Mouse (Mus musculus): ENCODE results near the gene Zfr2. TPM values are rescaled to one million over a fixed set of nuclear protein-coding genes. Genes with fewer than 3 reads are reported as not detected.

The Zfr2 gene
- total and polyA plus RNA-seq, 3 experiments = 0.81 to 1.4 TPM; not detected in 1

GRCm38 (mm10) chr10:81216260-81216659 is 16.7 kb upstream of the Zfr2 start (continued):
- TF ChIP-seq POLR2AphosphoS5 (IDR thresholded peaks at IDR 0.05; ENCODE audit: borderline replicate concordance, low read depth, low read length) = no peak
- no peak for TF ChIP-seq USF2 (IDR thresholded peaks at IDR 0.05; ENCODE audit: borderline replicate concordance in 1 of 2, insufficient read depth in 1 of 2, low read depth in 1 of 2, low read length in 2 of 2)
- TF ChIP-seq USF1 (IDR thresholded peaks at IDR 0.05; ENCODE audit: low read depth, low read length) = peak; percentile 10; the same call in 1 of the 2 replicates
- TF ChIP-seq RCOR1 (IDR thresholded peaks at IDR 0.05; ENCODE audit: low read depth, low read length) = peak; percentile 43; the same call in 1 of the 2 replicates
- TF ChIP-seq E2F4 (IDR thresholded peaks at IDR 0.05; ENCODE audit: borderline replicate concordance, low read depth, low read length) = no peak
- TF ChIP-seq ETS1 (IDR thresholded peaks at IDR 0.05; ENCODE audit: low read depth, low read length) = 0 out of 2 replicates have a peak, but pooled peaks have one; percentile 19
- TF ChIP-seq MAFK (IDR thresholded peaks at IDR 0.05; ENCODE audit: borderline replicate concordance, low read depth, low read length) = no peak
- TF ChIP-seq MEF2A (IDR thresholded peaks at IDR 0.05; ENCODE audit: extremely low read depth, insufficient replicate concordance, low read depth, low read length, poor library complexity, severe bottlenecking) = no peak
- TF ChIP-seq MXI1 (IDR thresholded peaks at IDR 0.05; ENCODE audit: low read depth, low read length) = no peak; the same call in 1 of the 2 replicates
- TF ChIP-seq GABPA (IDR thresholded peaks at IDR 0.05; ENCODE audit: low read depth, low read length) = no peak
- no peak for TF ChIP-seq CTCF (IDR thresholded peaks at IDR 0.05 in 2 of 3, conservative IDR thresholded peaks at IDR 0.05 in 1 of 3; ENCODE audit: control insufficient read depth in 1 of 3, insufficient read depth in 1 of 3, low read depth in 2 of 3, low read length in 3 of 3, poor library complexity in 1 of 3, severe bottlenecking in 1 of 3)

- Histone ChIP-seq H3K36me3 (ENCODE audit: control insufficient read depth in 1 of 2, insufficient read depth in 2 of 2, low read length in 2 of 2) (peaks cover 0 to 2% of the 10 kb centered on the region in 2 experiments; a peak in 1 of 4 replicates), H3K4me1 (ENCODE audit: control insufficient read depth in 1 of 2, insufficient read depth in 2 of 2, low read length in 2 of 2) (peaks cover 4 to 13% of the 10 kb centered on the region in 2 experiments), H3K27me3 (ENCODE audit: control insufficient read depth in 1 of 2, insufficient read depth in 2 of 2, low read length in 2 of 2) (no peaks in the 10 kb centered on the region), H3K4me3 (ENCODE audit: control insufficient read depth in 1 of 2, insufficient read depth in 1 of 2, low read depth in 2 of 2, low read length in 2 of 2) (peak overlapping the region; percentile 13 to 44; a peak in 2 of 4 replicates), H3K27ac (ENCODE audit: control insufficient read depth, low read depth, low read length) (peak overlapping the region; percentile 48), H3K9me3 (replicated peaks; ENCODE audit: insufficient read depth, low read length) (no peaks in the 10 kb centered on the region), H3K9ac (ENCODE audit: control insufficient read depth, low read depth, low read length, poor library complexity, severe bottlenecking) (peak overlapping the region; percentile 6; the same call in 1 of the 2 replicates), H3K79me2 (ENCODE audit: control insufficient read depth, insufficient read depth, low read length, poor library complexity) (no peaks in the 10 kb centered on the region)
- TF ChIP-seq MXI1 (IDR thresholded peaks at IDR 0.05; ENCODE audit: low read depth, low read length) (no peak), MAX (IDR thresholded peaks at IDR 0.05; ENCODE audit: low read length) (no peak), GATA1 (IDR thresholded peaks at IDR 0.05; ENCODE audit: low read depth, low read length) (no peak), ZNF384 (IDR thresholded peaks at IDR 0.05; ENCODE audit: low read depth, low read length) (no peak), UBTF (IDR thresholded peaks at IDR 0.05; ENCODE audit: borderline replicate concordance, insufficient read depth, low read depth, low read length) (no peak), NRF1 (IDR thresholded peaks at IDR 0.05; ENCODE audit: insufficient read depth, low read depth, low read length, poor library complexity, severe bottlenecking) (no peak), MYB (IDR thresholded peaks at IDR 0.05; ENCODE audit: low read depth, low read length) (no peak), RAD21 (IDR thresholded peaks at IDR 0.05; ENCODE audit: low read depth, low read length) (no peak), POLR2AphosphoS2 (IDR thresholded peaks at IDR 0.05; ENCODE audit: low read length) (no peak), KAT2A (conservative IDR thresholded peaks at IDR 0.05; ENCODE audit: low read depth, low read length) (no peak), TCF12 (IDR thresholded peaks at IDR 0.05; ENCODE audit: low read depth, low read length) (no peak), ZC3H11A (IDR thresholded peaks at IDR 0.05; ENCODE audit: low read depth, low read length) (no peak), MAZ (IDR thresholded peaks at IDR 0.05; ENCODE audit: low read depth, low read length) (no peak), CHD2 (IDR thresholded peaks at IDR 0.05; ENCODE audit: low read length) (no peak), USF2 (IDR thresholded peaks at IDR 0.05; ENCODE audit: borderline replicate concordance in 1 of 2, insufficient read depth in 1 of 2, low read depth in 1 of 2, low read length in 2 of 2) (no peak), JUND (IDR thresholded peaks at IDR 0.05; ENCODE audit: low read depth, low read length) (no peak), MYC (IDR thresholded peaks at IDR 0.05; ENCODE audit: low read depth, low read length) (no peak), POLR2AphosphoS5 (IDR thresholded peaks at IDR 0.05; ENCODE audit: borderline replicate concordance, low read depth, low read length) (no peak)
- DNase-seq (ENCODE audit: low read depth, low spot score) = no peak
Observed at GRCm38 (mm10) chr10:81216810-81217209, 16.1 kb upstream of the Zfr2 start.

Data from MEL (cell line).